Mouse (Mus musculus): ENCODE results near the gene Dmrta2.

Dmrta2 gene

DNA sequence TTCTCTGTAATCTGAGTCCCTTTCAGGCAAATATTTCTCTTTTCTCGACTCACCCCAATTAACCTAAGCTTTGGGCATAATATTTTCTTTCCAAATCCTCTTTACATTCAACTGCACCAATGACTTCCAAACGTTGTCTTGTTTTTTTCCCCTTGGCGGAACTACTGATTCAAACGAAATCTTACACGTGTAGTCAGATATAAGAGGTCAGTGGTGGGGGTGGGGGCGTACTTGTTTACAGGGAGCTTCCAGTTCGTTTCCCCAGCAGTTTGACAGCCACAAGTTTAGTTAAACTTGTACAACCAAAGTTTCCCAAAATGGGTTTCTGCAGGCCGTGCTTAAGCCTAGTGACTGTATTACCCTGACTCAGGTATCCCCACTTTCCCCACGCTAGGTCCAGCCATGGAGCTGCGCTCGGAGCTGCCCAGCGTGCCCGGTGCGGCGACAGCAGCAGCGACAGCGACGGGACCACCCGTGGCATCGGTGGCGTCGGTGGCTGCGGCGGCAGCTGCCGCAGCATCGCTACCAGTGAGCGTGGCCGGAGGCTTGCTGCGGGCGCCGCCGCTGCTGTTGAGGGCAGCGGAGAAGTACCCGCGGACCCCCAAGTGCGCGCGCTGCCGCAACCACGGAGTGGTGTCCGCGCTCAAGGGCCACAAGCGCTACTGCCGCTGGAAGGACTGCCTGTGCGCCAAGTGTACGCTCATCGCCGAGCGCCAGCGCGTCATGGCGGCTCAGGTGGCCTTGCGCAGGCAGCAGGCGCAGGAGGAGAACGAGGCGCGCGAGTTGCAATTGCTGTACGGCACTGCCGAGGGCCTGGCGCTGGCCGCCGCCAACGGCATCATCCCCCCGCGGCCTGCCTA lies 1.8 kb downstream of the Dmrta2 start:
- no peak for DNase-seq

DNA sequence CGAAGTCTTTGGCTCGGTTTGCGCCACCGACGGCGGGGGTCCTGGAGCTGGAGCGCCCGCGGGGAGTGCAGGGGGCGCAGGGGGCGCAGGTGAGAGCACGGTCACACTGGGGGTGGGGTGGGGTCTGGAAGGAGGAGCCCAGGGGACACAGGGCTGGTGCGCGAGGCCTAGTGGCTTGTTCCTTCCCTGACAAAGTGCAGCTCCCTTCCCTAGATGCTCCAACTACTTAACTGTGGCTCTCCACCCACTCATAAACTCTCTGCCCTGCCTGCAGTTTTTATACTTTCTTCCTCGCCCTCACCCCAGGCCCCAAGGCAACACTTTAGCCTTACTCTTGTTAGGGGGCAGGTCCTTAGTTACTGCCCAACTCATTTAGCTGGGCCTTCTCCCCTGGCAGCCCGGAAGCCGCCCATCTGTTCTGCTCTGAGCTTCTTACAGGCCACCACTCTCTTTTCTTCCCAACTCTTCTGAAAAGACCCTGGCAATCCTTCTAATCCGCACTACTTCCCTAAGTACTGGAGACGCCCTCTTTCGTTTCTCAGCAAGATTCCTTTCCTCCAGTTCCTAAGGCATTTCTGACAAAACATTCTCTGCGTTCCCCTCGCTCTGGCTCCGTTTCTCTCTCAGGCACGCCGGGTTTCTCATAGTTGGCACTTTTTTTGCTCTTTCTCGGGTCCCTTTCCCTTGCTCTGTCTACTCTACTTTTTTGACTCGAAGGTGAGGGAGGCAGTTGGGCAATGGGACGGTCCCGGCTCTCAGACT lies 2.6 kb downstream of the Dmrta2 start:
- no peak for DNase-seq

DNA sequence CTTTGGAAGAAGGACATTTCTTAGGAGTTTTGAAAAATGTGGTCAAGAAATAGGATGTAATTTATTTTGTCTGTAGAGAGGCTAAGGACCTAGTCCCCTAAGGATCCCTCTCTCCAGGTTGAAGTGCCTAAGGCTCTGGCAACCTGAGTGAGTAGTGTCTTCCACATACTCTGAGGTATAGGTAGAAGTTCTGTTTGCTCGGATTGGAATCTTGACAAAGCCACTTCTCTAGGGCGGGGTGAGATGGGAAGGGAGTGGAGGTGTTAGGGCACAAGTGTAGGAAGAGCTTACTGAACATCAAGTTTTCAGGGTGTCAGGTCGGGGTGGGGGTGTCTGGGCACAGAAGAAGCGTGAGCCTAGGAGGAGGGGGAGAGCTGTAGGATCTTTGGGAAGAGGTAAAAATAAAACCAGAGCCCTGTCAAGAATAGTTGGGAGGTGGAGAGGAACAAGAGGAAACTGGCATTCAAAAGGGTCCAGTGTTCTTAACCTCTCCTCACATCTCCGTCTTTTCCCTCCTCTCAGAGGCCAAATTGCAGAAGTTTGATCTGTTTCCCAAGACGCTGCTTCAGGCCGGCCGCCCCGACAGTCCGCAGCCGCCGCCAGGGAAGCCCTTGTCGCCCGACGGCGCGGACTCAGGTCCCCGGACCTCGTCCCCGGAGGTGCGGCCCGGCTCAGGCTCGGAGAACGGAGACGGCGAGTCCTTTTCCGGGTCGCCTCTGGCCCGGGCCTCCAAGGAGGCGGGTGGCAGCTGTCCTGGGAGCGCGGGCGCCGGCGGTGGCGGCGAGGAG lies 3.4 kb downstream of the Dmrta2 start:
- no peak for DNase-seq

DNA sequence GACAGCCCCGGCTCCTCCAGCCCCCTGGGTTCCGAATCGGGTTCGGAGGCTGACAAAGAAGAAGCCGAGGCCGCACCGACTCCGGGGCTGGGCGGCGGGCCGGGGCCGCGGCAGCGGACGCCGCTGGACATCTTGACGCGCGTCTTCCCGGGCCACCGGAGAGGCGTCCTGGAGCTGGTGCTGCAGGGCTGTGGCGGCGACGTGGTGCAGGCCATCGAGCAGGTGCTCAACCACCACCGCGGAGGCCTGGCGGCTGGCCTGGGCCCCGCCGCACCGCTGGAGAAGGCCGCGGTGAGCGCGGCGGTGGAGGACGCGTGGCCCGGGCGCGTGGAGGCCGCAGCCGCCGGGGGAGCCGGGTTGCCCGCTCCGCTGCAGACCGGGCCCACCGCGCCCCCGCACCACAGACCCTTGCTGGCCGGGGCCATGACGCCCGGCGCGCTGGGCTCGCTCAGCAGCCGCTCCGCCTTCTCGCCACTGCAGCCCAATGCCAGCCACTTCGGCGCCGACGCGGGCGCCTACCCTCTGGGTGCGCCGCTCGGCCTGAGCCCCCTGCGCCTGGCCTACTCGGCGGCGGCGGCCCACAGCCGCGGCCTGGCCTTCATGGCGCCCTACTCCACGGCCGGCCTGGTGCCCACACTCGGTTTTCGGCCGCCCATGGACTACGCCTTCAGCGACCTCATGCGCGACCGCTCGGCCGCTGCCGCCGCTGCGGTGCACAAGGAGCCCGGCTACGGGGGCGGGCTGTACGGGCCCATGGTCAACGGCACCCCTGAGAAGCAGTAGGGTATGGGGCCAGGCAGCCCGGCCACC lies 4.2 kb downstream of the Dmrta2 start:
- DNase-seq = no peak

DNA sequence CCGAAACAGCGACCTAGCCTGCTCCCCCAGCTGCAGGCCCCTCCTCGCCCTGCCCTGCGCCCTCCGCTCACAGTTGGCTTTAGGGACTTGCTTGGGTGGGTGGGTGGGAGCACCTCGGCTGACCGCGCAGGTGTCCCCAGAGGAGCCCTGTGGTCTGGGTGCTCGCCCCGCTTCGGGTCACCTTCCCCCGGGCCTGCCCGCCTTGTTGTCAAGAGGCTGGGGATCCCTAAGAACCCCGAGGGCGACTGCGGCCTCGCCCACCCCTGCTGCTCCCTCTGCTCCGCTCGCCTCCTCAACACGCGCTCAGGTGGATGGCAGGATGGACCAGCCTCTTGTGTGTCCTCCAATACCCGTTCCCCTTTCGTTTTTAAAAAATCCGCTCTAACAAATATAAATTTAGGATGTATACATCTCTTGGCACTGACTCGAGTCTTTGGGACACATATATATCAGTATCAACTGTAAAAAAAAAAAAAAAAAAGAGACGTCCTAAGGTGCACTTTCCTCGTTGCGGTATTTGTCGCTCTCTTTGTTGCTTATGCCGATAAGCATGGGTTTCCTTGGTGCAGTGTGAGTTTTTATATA lies 4.9 kb downstream of the Dmrta2 start:
- DNase-seq = no peak

DNA sequence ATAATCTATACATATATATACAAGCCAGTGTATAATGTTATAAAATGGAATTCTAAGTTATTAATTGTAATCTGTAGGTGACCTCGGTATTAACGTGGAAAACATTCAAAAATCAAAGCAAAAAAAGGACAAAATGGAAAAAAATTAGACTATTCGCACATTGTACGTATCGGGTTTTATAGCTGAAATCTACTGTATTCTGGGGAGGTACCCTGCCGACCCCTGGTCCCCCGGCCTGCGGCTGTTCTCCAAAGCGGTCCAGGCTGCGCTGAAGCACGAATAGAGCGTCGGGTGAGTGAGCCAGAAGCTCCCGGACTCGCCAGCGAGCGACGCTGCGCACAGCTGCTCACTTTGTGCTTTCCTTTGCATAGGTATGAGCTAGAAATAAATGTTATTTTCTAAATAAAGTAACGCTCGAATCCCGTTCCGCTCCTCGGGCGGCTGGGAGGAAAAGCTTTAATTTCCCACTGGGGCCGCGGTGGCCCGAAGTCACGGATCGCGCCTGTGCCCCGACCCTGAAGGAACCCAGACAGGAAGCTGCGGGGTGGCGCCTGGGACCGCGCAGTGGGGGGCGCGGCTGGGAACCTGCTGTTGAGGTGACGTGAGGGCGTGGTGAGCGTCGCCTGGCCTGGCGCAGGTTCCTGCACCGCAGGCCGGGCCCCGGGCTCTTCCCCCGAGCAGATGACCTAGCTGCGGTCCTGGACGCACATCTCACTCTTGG lies 5.6 kb downstream of the Dmrta2 start:
- no peak for DNase-seq

DNA sequence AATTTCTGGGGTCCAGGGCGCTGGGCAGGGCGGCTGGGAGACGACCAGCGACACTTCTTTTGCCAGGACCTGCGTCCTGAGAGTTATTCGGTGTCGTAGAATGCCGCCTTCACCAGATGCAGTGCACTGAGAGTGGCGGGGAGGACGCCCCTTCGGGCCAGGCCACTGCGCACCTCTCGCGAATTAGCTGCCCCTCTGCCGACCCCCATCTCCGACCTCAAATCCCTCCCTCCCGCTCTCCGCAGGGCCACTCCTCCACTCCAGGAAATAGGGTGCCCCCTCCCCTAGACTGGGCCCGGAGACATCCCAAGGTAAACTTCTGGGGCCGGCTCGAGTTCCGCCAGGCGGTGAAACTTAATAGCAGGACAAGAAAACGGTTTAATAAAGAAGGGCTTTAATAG lies 6.2 kb downstream of the Dmrta2 start:
- DNase-seq = no peak

DNA sequence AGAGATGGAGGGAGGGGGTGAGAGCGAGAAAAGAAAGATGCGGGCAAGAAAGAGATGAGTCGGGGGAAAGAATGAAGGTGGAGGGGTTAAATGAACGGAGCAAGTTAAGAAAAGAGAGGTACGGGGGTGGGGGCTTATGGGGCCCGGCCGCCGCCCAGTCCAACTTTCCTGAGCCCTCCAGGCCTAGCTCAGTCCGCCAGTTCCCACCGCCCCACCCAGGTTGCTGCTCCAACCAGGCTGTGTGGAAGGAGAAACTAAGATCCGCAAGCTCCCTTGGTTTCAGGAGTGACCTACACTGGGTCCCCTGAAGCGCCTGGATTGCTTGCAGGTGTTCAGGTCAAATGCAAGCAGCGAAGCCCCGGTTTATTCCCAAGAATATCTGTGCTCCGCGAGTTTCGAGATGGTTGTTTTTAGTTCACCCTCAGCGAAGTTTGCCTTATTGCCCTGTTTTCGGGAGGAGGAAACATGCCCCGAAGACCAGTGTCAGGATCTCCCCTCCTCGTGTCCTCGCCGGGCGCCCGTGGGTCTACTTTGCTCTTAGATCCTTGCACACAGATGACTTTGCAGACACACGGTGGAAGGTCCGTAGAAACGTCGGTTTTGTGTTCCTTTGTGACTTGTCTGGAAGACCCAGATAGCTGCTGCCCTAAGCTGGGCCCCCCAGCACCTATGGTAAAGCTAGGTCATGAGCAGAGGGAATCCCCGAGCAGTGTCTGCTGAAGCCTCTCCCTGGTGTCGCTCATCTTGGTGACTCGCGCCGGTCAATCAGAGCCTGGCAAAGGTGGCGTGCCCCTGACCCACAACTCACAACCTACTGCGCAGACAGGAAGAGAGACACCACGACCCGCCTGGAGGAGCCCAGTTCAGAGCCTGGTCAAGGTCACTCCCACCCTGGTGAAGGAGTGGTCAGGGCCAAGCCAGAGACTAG lies 6.9 kb downstream of the Dmrta2 start:
- DNase-seq = no peak

DNA sequence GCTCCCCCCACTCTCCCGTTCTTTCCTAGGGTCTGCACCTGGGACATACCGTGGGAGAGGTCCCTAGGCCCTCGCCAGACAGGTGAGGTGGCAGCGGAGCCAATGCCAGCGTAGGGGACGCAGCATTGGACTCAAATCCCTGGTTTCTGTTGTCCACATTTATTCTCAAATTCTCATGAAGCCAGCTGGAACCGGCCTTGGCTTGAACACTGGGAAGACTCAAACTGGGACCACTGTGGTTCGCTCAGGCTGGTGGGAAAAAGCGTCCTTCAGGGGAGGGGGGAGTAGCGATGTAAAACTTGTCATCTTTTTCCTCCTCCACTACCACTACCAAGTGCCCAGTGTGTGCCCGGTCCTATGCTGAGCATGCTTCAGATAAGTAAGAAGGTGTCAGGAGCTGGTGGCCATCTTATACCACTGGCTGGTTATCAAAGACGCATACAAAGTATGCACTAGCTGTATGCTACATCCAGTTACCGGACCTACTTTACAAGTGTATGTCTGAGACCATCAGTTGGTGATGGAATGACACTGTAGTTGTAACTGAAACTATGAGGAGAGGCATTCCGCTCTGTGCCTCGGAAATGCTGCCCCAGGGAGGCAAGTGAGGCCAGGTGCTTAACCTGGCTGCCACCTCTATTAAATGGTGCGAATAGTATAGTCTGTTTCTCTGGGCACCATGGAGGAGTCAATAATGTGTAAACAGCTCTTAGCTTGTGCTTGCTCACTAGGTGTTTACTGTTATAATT lies 7.7 kb downstream of the Dmrta2 start:
- no peak for DNase-seq

DNA sequence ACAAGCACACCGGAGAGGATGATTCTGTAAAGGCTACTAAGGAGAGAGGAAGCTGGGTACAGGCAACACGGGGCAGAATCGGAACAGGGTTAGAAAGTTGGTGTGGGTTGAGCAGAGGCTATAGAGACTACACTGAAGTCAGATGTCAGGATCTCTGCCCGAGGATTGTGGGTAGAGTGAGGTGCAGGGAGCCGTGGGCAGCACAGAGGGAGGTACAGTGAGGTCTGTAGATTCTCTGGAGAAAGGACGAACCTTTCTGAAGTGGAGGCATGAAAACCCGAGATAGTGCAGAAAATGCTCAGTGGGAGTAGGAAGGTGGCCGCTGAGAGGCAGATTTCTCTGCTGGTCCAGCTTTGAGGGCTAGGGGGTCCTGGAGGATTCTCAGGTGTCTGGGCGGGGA lies 8.4 kb downstream of the Dmrta2 start:
- DNase-seq = no peak

DNA sequence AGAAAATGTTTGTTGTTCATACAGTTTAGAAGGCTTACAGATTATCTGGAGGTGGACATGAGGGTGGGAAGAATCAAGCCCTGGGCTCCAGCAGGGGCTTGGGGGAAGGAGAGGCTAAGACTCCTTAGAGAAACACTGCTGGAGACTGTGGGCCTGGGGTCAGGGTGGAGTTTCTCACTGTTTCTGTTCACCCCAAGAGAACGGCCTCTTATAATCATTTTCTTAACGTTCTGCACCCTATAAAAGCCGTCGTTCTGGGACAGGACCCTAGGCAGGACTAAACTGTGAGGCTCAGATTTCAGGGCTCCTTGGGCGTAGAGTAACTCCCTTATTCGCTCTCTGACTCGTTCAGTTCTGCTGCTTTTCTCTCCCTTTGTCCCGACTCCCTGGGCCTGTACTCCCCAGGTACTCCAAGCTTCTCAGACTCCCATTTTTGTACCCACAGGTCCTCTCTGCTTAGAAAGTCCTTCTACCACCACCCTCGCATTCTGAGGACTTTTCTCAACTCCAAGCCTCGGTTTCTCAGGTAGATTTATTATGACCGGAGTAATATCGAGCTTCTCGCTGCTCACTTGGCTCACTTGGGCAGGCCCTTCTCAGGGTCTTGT lies 9.0 kb downstream of the Dmrta2 start:
- DNase-seq = no peak

DNA sequence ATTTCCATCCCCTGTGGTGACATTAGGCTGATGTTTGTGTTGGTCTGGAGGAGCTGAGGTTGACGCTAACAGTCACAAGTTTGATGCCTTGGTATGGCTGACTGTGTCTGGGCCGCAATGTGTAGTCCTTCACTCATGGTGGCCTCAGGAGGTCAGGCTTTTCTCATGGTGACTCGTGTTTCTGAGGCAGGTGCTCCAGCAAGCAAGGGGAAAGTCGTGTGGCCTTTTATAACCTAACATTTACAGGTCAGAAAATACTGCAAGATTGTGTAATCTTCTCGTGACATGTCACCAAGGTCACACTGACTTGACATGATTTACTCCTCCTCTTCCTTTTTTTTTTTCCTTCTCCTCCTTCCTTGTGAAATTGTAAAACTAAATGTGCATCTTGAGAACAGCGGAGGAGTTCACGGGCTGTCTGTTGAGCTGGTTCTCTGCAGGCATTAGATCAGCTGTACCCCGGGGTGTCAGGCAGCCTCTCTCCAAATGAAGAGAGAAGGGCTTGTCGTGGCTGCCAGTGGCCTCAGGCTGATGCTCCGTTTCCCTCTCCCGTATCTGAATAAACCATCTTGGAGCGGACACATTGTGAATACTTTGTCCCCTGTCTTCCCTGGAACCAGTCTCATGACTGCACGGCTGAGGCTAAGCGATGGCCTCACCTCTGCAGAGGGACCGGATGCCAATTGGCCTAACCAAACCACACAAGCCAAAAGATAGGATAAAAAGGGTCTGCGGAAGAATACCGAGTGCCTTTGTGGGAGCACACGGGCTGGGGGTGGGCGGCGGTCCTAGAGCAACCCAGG lies 9.9 kb downstream of the Dmrta2 start:
- DNase-seq = no peak

DNA sequence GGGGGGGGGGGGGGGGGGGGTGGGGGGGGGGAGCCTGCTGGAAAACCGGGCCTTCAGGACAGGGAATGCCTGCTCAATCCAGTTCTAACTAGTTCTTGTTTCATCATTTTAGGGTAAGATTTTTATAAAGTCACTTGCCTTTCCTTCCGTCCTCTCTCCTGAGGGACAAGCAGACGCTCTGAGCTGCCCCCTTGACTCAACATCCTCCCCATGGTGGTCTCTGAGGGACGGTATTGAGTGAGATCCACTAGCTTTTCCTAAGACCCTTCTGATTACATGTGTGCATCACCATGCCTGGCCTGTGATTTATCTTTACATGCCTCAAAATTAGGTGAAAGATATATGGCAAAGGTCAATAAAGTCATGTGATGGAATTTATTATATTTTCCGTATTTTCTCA lies 10.6 kb downstream of the Dmrta2 start:
- DNase-seq = no peak

DNA sequence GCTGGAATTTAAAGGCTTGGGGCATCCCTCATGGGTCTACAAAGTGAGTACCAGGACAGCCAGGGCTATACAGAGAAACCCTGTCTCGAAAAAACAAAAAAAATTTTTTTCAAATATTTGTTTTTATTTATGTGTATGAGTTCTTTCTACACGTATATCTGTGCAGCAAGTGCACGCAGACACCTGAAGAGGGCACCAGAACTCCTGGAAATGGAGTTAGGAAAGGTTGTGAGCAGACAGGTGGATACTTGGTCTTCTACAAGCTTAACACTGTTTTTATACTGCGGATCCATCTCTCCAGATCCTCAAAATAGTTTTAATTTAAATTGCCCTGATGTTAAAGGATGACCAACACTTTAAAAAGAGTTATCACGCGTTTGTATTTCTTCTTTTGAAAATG lies 11.4 kb downstream of the Dmrta2 start:
- DNase-seq = no peak

DNA sequence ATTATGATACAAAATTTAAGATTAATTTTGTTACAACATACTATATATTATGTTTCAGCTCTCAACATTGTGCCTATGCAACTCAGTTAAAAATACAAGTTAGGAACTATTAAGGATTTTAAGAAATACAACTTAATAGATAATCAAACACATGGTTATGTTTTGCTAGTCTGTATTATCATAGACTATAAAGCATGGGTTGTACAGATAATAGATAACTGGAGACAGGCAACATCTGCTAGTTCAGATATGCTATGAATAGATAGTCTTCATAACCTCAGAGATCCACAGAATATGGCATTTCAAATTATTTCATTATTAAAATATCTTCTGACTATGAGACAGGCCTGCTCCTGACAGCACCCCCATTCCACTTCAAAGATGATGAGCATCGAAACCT lies 28.2 kb downstream of the Dmrta2 start:
- DNase-seq = no peak

DNA sequence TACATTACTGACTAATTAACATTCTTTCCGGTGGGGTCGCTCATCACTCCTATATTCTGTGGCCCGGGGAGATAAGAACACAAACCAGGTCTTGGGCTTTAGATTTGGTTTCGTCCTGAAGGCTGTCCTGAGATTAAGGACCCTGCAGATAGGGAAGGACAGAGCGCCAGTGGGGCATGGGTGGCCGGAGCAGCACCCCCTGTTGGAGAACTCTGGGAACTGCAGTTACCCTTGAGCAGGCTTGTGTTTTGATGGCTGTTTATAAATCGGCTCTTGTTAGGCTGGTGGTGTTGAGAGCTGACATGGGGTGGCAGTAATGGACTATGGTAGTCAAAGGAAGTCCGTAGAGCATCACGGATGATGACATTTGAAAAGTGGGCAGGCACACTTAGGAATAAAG lies 41.3 kb downstream of the Dmrta2 start:
- no peak for DNase-seq

DNA sequence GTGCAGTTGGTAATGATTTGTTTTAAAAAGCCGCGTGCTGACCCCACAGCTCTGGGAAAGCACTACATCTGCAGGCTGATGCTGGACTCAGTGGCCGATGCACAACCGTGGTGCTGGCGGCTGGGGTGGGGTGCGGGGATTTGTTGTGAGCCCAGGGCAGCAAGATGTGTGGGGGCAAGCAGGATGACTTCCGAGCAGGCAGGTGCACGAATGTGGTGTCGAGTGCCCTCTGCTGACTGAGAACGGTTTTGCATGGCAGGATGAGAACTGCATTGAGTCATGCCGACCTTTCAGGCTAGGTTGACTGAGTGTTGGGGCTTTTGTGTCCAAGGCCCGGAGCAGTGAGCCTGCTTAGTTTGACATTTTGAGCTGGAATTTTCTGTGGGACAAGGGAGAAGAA lies 42.4 kb downstream of the Dmrta2 start:
- DNase-seq = peak; percentile 80

DNA sequence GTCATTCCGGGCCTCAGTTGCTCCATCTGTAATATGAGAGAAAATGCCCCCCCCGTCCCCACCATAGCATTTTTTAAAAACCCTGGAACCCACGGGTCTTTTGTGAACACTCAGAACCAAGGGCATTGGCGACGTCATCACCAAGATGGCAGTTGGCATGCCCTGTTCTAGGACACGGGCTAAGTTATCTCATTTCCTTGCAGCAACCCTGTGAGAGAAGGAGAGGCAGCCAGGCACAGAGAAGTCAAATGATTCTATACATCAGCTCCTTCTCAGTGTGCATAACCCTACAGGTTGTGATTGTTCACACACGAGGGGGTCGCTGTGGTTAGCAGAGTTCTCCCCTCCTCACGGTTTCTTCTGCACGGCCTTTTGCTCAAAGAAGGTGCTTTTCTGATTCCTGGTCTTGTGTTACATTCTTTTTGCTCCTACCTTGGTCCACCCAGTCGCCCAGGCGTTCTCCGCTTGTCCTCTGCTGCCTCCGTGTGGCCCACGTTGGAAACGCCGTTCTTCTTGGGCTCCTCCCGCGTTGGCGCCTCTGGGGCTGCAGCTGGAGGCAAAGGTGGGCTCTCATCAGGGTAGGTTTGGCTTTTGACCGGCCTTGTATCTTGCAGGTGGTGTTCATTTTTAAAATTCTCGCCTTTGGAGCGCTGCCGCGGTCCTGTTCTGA lies 44.2 kb downstream of the Dmrta2 start:
- DNase-seq = peak; percentile 73
